Mouse (Mus musculus): Measurements from ENCODE around the gene AC131692.1. TPM values are rescaled to one million over a fixed set of nuclear protein-coding genes. Genes with fewer than 3 reads are reported as not detected.
A peak's percentile ranks its signal among the peaks of the same experiment; 100 is the strongest.
"Not testable (repeated sequence)": the region's sequence is repeated elsewhere in the genome, so short reads cannot be mapped to it uniquely, and the experiment has no call there.

AC131692.1 gene
- total RNA-seq, 2 experiments from 2014 or later, result not detected

DNA sequence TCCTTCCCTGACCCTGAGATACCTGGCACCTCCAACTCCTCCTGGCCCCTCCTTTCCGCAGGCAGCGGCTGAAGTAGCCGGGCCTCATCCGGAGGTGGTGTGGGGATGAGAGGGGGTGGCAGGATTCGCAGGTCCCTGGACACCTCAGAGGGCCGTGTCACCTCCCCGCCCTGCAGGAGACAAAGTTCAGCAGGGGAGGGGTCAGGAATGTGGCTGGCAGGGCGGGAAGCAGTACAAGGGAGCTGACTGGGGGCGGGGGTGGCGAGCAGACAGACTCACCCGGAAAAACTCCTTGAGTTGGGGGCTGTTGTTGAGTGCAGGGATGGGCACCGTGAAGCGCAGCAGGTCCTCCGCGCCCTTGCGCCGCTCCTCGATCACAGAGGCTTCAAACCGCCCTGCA is 27.5 kb downstream of the AC131692.1 start:
- intact Hi-C loops (cut with DNase I), result no loop called here
- H3K4me3 ChIP-seq, result no peak overlapping the region
- TF ChIP-seq CTCF (IDR thresholded peaks at IDR 0.05), result no peak
- DNase-seq (ENCODE audit: extremely low spot score in 1 of 2, low spot score in 2 of 2), result no peak
- H3K27ac ChIP-seq, result no peak overlapping the region

DNA sequence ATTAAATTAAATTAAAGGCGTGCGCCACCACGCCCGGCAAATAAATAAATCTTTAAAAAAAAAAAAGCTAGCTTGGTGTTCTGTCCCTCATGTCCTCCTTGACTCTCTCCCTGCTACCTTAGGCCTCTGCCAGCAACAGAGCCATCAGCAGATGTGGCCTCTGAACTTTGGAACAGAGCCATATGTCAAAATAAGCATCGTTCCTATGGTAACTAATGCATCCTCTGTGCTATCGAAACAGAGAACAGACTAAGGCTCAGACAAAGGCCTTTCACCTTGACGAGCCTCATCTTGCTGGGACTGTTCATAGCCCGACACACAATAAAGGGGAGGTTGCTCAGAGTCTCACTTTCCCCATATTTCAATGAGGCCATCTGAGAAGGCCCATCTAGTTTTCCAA is 29.1 kb downstream of the AC131692.1 start:
- no peak for DNase-seq (ENCODE audit: extremely low spot score in 1 of 2, low spot score in 2 of 2)
- no peak for TF ChIP-seq CTCF (IDR thresholded peaks at IDR 0.05)
- Histone ChIP-seq H3K4me3 (no peak overlapping the region), H3K27ac (no peak overlapping the region)
- intact Hi-C loops (cut with DNase I), result no loop called here

DNA sequence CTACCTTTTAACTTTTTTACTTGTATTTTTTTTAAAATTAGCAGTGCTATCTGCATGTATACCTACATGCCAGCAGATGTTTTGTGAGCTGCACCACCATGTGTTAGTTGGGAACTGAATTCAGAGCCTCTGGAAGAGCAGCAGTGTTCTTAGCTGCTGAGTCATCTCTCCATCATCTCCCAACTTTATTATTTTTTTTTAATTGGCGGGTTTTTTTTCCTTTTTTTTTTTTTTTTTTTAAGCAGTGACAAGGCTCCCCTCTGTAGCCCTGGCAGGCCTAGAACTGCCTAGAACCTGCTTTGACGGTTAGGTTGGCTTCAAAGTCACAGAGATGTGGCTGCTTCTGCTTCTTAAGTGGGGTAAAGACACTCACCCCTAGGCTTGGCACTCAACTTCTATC is 30.7 kb downstream of the AC131692.1 start:
- intact Hi-C loops (cut with DNase I), result loop anchor here (5.0 kb wide), 1 partner anchor 78 kb away; the partner anchor contains the start of gene Syvn1
- no peak for DNase-seq (ENCODE audit: extremely low spot score in 1 of 2, low spot score in 2 of 2)
- Histone ChIP-seq H3K27ac (no peak overlapping the region), H3K4me3 (no peak overlapping the region)
- TF ChIP-seq CTCF (IDR thresholded peaks at IDR 0.05), result no peak

DNA sequence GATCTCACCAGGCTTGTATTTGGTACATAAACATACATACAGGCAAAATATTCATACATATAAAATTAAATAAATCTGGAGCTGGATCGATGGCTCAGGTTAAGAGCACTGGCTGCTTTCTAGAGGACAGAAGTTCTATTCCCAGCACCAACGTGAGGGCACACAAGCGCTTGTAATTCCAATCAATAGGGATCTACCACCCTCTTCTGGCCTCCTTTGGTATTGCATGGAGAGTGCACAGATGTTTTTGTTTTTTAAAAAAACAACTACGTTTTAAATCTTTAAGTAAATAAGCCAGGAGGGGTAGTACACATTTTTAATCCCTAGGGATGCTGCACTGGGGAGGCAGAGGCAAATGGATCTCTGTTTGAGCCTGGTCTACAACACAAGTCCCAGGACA is 32.1 kb downstream of the AC131692.1 start:
- H3K27ac ChIP-seq, result no peak overlapping the region
- DNase-seq (ENCODE audit: extremely low spot score in 1 of 2, low spot score in 2 of 2), result no peak
- intact Hi-C loops (cut with DNase I), result loop anchor here (2.0 to 5.0 kb wide), 2 partner anchors 79 to 161 kb away; partner anchors contain the start of genes Pola2 and Syvn1
- TF ChIP-seq CTCF (IDR thresholded peaks at IDR 0.05), result peak; percentile 73
- H3K4me3 ChIP-seq, result no peak overlapping the region

DNA sequence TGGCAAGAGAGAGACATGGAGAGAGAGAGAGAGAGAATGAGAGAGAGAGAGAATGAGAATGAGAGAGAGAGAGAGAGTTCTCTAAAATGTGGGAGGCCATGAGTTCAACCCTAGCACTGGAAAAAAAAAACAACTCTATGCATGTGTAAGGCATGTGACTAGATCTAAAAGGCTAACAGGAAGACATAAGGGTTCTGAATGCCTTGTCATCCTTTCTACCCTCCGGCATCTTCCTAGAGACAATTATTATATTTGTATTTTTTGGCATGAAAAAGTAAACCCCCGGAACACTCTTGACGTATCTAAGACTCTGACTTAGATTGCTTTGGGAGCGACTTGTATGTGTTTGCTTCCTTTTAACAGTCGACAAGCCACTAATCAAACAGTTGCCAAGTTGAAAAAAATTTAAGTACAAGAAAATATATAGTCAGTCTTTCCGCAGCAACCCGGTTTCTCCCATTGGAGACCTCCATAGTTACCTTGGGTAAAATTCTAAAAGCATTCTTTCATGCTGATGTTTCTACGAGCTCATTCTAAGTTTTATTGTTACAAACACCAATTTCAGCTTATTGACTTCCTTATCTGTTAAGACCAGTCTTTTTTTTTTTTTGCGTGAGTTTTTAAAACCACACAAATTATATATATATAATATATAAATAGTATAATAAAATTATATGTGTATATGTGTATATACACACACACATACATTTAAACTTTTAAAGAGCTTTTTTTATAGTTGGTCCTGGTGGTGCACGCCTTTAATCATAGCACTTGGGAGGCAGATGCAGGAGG is 32.8 kb downstream of the AC131692.1 start:
- no peak for TF ChIP-seq CTCF (IDR thresholded peaks at IDR 0.05)
- H3K27ac ChIP-seq, result peak overlapping the region; percentile 97
- no peak for DNase-seq (ENCODE audit: extremely low spot score in 1 of 2, low spot score in 2 of 2)
- intact Hi-C loops (cut with DNase I), result loop anchor here (1.0 to 5.0 kb wide), 3 partner anchors 9 to 162 kb away; partner anchors contain the start of genes Pola2, Sac3d1 and Syvn1
- peak overlapping the region; percentile 65 for H3K4me3 ChIP-seq

DNA sequence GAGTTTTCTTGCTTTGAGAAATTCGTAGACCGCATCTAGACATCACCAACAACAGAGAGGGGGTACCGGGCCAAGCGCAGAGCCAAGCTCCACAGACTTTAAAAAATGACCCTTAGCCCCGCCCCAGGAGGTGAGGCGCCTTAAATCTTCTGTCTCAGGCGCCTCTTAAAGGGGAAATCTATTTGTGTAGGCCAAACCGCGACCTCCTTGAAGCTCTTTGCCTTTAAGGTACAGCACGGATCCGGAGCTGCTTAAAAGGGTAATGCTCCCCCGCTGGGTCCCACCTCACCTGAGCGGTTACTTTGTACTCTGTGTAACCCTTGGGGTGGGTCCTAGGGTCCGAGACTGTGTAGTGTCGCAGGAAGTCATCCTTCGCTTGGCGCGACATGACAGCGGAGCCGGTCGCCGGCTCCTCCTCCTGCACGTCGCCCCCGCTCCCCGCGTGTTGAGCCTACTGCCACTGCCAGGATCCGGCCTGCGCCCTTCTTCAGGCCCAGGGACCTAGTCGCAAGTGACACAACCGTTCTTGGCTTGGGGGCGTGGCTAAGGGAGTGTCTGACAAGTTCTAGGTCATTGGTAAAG is 33.6 kb downstream of the AC131692.1 start, which contains the start of gene Snx15:
TSS of gene Snx15 (minus strand) at position 545 of the 582 bp plus-strand sequence.
- intact Hi-C loops (cut with DNase I), result loop anchor here (1.0 to 5.0 kb wide), 3 partner anchors 10 to 163 kb away; partner anchors contain the start of genes Pola2, Sac3d1 and Syvn1
- H3K27ac ChIP-seq, result peak within 1 kb of the TSS; percentile 97
- no peak for TF ChIP-seq CTCF (IDR thresholded peaks at IDR 0.05)
- H3K4me3 ChIP-seq, result peak within 1 kb of the TSS; percentile 65
- DNase-seq (ENCODE audit: extremely low spot score in 1 of 2, low spot score in 2 of 2), result peak; percentile 92

GRCm38 (mm10) chr19:6130414-6131128 is 36.4 kb downstream of the AC131692.1 start:
- DNase-seq (ENCODE audit: extremely low spot score in 1 of 2, low spot score in 2 of 2); H3K27ac ChIP-seq; intact Hi-C loops (cut with DNase I); H3K4me3 ChIP-seq: not testable (repeated sequence)

DNA sequence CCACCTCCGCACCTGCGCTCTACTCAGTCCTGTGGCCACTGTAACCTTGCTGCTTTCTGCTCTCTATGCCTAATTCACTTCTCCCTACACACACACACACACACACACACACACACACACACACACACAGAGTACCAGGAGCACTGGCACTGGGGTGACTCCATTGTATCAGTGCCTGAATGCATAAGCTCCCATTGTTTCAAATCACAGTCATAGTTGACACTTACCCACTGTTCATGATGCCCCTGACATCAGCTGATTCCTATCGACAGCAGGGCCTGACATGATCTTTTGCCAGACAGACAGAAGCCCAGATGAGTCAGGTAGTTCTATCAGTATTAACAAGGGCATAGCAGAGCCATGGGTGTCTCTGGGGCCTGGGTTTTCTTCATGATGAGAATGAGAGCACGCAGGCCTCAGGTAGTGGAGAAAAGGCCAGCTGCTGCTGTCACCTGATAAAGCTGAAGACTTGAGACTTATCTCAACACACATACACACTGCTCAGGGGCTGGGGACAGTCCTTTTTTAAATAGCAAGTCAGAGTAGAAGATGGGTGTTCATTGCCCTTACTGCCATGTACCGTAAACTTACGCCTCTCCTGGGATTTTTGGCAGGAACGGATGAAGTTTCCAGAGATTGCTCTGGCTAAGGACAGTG is 38.1 kb downstream of the AC131692.1 start:
- Histone ChIP-seq H3K27ac (peak overlapping the region; percentile 40; the same call in 1 of the 2 replicates), H3K4me3 (no peak overlapping the region)
- no peak for DNase-seq (ENCODE audit: extremely low spot score in 1 of 2, low spot score in 2 of 2)
- intact Hi-C loops (cut with DNase I), result no loop called here
- TF ChIP-seq CTCF (IDR thresholded peaks at IDR 0.05), result no peak

DNA sequence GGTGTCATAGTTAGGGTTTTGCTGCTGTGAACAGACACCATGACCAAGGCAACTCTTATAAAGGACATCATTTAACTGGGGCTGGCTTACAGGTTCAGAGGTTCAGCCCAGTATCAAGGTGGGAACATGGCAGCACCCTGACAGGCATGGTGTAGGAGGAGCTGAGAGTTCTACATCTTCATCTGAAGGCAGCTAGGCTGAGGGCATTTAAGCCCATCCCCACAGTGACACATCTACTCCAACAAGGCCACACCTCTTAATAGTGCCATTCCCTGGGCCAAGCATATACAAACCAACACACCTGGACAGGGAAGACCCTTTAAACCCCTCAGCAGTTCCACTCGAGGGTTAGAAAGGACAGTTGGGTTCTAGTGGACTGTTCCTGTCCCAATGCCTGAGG is 39.0 kb downstream of the AC131692.1 start:
- intact Hi-C loops (cut with DNase I); H3K27ac ChIP-seq; DNase-seq (ENCODE audit: extremely low spot score in 1 of 2, low spot score in 2 of 2); H3K4me3 ChIP-seq: not testable (repeated sequence)

DNA sequence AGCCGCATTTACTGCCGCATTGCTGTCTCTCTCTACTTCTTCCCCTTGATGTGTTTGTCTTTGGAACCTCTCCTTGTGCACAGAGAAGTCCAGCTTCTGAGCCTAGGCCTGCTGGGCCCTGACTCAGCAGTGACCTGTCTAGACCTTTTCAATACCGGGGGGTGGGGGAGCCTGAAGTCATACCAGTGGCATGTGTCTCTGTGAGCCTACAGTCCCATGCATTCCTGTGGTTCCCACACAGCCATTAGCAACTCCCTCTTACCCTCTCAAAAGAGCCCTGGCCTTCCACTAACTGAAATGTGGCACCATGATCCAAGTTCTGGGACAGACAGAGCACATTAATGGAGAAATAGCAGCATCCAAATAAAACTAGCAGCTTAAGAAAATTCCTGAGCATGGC is 42.2 kb downstream of the AC131692.1 start:
- Histone ChIP-seq H3K27ac (no peak overlapping the region), H3K4me3 (no peak overlapping the region)
- TF ChIP-seq CTCF (IDR thresholded peaks at IDR 0.05), result no peak
- intact Hi-C loops (cut with DNase I), result no loop called here
- no peak for DNase-seq (ENCODE audit: extremely low spot score in 1 of 2, low spot score in 2 of 2)

- TF ChIP-seq CTCF (IDR thresholded peaks at IDR 0.05), result no peak
- DNase-seq (ENCODE audit: extremely low spot score in 1 of 2, low spot score in 2 of 2), result no peak
- peak overlapping the region; percentile 69 for H3K4me3 ChIP-seq
- H3K27ac ChIP-seq, result peak overlapping the region; percentile 99
- intact Hi-C loops (cut with DNase I), result loop anchor here (5.0 kb wide), 1 partner anchor 193 kb away; the partner anchor contains the start of gene Men1
Measured at GRCm38 (mm10) chr19:6139701-6140100, 45.5 kb downstream of the AC131692.1 start.
